Mouse (Mus musculus) midbrain, embryonic 12.5 days (tissue): ENCODE data around the gene Rec114. TPM values are rescaled to one million over a fixed set of nuclear protein-coding genes. Genes with fewer than 3 reads are reported as not detected.

Source experiments
- ATAC-seq: fragments of 200-750 bp; cut with Nextera tagmentation; 2 replicates; pipeline ENCODE4 v1.8.0; 2017; ENCODE audit warnings: low read depth, moderate TSS enrichment, moderate library complexity; ENCODE audit not compliant: low FRiP score
- H3K27ac ChIP-seq: fragments of 300-500 bp; sonication (generic); replicated peaks from 2 replicates; pipeline ENCODE4 v1.5.1; 2016; ENCODE audit warnings: mild to moderate bottlenecking
- H3K27me3 ChIP-seq: fragments of 300-500 bp; sonication (generic); 2 replicates; pipeline ENCODE4 v1.6.1; 2016; ENCODE audit warnings: mild to moderate bottlenecking
- H3K36me3 ChIP-seq: fragments of 300-500 bp; sonication (generic); 2 replicates; pipeline ENCODE4 v1.6.1; 2016
- H3K4me1 ChIP-seq: fragments of 300-500 bp; sonication (generic); 2 replicates; pipeline ENCODE4 v1.6.1; 2016
- H3K4me2 ChIP-seq: fragments of 300-500 bp; sonication (generic); replicated peaks from 2 replicates; pipeline ENCODE4 v1.6.1; 2016; ENCODE audit warnings: mild to moderate bottlenecking, moderate library complexity
- H3K4me3 ChIP-seq: fragments of 300-500 bp; sonication (generic); 2 replicates; pipeline ENCODE4 v1.5.1; 2016; ENCODE audit warnings: mild to moderate bottlenecking
- H3K9ac ChIP-seq: fragments of 300-500 bp; sonication (generic); replicated peaks from 2 replicates; pipeline ENCODE4 v1.6.1; 2016; ENCODE audit warnings: mild to moderate bottlenecking, moderate library complexity
- H3K9me3 ChIP-seq: fragments of 300-500 bp; sonication (generic); 2 replicates; pipeline ENCODE4 v1.6.1; 2016; ENCODE audit warnings: mild to moderate bottlenecking
- WGBS: fragments of 180-500 bp; shearing (Covaris S2); methylation state at CpG from one replicate; pipeline ENCODE4 v1.1.7; 2016; 5-methylcytosine and 5-hydroxymethylcytosine counted together
- polyA plus RNA-seq: library from polyadenylated mRNA; unstranded; fragments of >200 nt; fragmentation: Nextera tagmentation; extraction: Ambion mirVana; gene quantifications from 2 replicates; pipeline ENCODE4 v1.2.1, GENCODE M21; 2016

The Rec114 gene
- polyA plus RNA-seq, 1 experiment from 2014 or later, result 1.9 TPM

DNA sequence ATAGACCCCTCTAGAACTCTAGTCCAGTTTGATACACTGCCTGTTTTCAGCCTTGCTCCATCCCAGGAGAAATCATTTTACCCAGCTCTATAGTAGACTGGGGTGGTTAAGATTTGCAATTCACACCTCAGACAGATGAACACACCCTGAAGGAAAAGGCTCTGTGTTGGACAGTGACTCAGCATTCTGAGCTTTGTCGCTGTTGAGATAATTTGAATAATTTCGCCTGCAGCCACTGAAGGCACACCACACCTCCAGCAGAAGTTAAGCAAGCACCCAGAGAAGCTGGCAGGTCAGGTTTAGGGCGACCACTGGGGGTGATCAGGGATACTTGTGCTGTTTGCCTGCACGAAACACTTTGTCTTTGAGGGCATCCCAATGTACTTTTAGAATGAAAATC, 4.4 kb upstream of the Rec114 start:
- H3K27ac ChIP-seq, result no peak overlapping the region
- peaks cover 6% of the 10 kb centered on the region; the same call in 1 of the 2 replicates for H3K4me1 ChIP-seq
- no peak for ATAC-seq
- no peak overlapping the region for H3K9ac ChIP-seq
- no peaks in the 10 kb centered on the region for H3K27me3 ChIP-seq
- H3K36me3 ChIP-seq, result no peaks in the 10 kb centered on the region
- no peak overlapping the region for H3K4me3 ChIP-seq
- H3K4me2 ChIP-seq, result no peak overlapping the region
- no peaks in the 10 kb centered on the region for H3K9me3 ChIP-seq
- 64% methylated on average over 4 of the region's 4 CpGs for WGBS

DNA sequence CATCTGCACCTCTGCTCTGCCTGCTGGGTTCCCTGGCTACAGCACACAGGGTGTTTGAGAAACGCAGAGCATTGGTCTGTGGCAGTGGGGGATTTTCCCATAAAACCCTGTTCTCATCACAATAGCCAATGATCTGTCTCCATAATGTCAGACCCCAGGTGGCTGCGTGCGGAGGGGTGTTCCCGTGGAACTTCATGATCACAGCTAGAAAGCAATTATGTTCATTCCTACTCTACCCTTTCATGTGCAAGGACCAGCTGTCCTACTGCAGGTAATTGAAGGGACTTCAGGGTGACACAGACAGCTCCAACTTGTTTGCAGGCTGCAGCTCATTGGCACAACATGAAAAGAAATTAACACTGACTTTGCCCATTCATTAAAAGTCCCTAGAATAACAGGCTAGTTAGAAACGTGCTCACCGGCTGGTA, 3.6 kb upstream of the Rec114 start:
- H3K36me3 ChIP-seq, result no peaks in the 10 kb centered on the region
- no peaks in the 10 kb centered on the region for H3K9me3 ChIP-seq
- no peak overlapping the region for H3K4me2 ChIP-seq
- H3K4me3 ChIP-seq, result no peak overlapping the region
- peaks cover 6% of the 10 kb centered on the region; the same call in 1 of the 2 replicates for H3K4me1 ChIP-seq
- no peak for ATAC-seq
- WGBS, result 42% methylated on average over 6 of the region's 6 CpGs
- H3K27ac ChIP-seq, result 0 out of 2 replicates have a peak overlapping the region, but pooled peaks have one; percentile 52
- no peaks in the 10 kb centered on the region for H3K27me3 ChIP-seq
- H3K9ac ChIP-seq, result 0 out of 2 replicates have a peak overlapping the region, but pooled peaks have one; percentile 1

DNA sequence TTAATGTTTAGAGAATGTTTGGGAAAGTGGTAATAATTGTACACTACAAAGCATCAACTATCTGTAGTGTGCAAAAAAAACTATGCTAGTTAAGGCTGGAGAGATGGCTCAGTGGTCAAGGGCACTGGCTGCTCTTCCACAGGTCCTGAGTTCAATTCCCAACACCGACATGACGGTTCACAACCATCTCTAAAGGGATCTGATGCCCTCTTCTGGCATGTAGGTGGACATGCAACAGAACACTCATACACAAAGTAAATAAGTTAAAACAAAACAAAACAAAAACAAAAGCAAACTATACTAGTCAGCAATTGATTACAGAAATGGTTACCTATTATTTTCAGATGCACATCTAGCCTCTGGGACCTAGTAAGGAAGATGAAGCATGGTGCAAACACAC, 1.1 kb downstream of the Rec114 start:
- Histone ChIP-seq H3K36me3 (no peaks in the 10 kb centered on the region), H3K27me3 (no peaks in the 10 kb centered on the region), H3K9ac (no peak overlapping the region), H3K27ac (no peak overlapping the region), H3K4me3 (no peak overlapping the region), H3K4me1 (peaks cover 4% of the 10 kb centered on the region; the same call in 1 of the 2 replicates), H3K4me2 (no peak overlapping the region), H3K9me3 (no peaks in the 10 kb centered on the region)
- WGBS, result 92% methylated on average over 2 of the region's 2 CpGs
- no peak for ATAC-seq

DNA sequence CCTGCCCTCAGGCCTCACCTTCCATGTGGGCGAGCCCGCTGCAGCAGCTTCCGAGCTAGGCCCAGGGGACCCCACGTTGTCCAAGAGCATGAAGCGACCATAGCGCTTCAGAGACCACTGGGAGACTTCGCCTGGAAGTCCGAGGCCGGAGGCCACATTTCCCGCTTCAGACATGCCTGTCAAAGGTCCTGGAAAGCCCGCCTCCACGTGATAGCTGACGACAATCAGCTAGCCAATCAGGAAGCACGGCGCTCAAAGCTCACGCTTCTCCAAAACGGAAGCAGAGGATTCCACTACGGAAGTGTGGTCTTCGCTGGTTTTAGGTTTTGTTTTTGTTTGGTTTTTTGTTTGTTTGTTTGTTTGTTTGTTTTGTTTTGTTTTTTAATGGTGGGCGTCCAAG, 2.4 kb downstream of the Rec114 start:
- 84% methylated on average over 20 of the region's 20 CpGs for WGBS
- Histone ChIP-seq H3K27ac (no peak overlapping the region), H3K27me3 (no peaks in the 10 kb centered on the region), H3K9me3 (no peaks in the 10 kb centered on the region), H3K36me3 (no peaks in the 10 kb centered on the region), H3K4me2 (no peak overlapping the region), H3K4me3 (no peak overlapping the region), H3K9ac (no peak overlapping the region), H3K4me1 (no peaks in the 10 kb centered on the region)
- no peak for ATAC-seq

DNA sequence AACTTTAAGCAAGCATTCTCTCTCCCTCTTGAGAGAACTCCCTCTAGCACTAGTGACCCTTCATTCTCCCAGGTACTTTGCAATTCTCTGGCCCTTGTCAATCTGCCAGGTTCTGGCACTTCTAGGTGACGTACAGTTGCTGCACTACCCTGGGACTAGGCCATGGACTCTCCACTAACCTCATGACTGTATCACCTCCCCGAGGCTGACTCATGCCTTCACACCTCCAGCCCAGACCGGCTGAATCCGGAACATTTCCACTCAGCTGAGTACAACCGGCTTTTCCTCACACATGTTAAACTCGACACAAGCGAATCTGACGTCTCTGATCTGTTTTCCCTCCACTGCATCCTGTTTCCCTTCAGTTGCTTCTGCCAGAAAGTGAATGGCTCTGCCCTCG, 4.0 kb downstream of the Rec114 start:
- Histone ChIP-seq H3K4me3 (no peak overlapping the region), H3K27ac (no peak overlapping the region), H3K27me3 (no peaks in the 10 kb centered on the region), H3K9me3 (no peaks in the 10 kb centered on the region), H3K9ac (no peak overlapping the region), H3K4me1 (no peaks in the 10 kb centered on the region), H3K4me2 (no peak overlapping the region), H3K36me3 (no peaks in the 10 kb centered on the region)
- no peak for ATAC-seq
- WGBS, result 79% methylated on average over 9 of the region's 9 CpGs

DNA sequence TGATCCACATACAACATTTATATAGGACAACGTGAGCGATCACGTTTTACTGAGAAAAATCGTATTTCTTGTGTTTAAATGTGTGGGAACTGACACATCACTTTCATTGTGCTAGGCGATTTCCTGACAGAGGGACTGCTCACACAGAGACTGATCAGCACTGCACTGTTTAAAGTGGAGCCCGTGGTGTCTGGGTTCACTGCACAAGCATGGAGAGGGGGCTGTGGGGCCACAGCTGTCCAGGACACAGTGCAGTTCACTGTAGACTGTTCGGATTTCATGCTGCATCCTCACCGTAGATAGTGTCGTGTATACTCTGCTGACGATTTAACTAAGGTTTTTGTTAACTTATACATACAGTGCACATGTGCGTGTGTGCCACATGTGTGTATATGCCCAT, 20.6 kb downstream of the Rec114 start:
- Histone ChIP-seq H3K4me1 (no peaks in the 10 kb centered on the region), H3K27me3 (no peaks in the 10 kb centered on the region; the same call in 1 of the 2 replicates), H3K9ac (no peak overlapping the region), H3K4me3 (no peak overlapping the region), H3K9me3 (no peaks in the 10 kb centered on the region), H3K4me2 (no peak overlapping the region), H3K27ac (no peak overlapping the region), H3K36me3 (no peaks in the 10 kb centered on the region)
- no peak for ATAC-seq
- 80% methylated on average over 11 of the region's 11 CpGs for WGBS

DNA sequence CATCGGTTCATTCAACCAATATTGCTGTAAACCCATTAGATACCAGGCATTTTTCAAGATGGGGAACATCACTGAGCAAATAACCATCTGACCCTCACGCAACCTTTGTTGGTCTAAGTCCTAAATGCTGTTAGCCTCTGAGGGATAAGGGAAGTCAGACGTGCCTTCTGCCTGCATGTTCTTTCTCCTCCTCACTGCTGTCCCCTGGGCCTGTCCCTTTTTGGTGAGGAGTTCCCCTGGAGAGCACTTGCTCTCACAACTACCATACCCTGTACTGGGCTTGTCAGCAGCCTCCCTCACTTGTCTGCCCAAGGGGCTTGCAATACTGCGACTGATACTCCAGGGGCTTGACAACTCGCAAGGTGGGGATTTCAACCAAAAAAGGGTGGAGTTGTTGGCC, 21.6 kb downstream of the Rec114 start:
- Histone ChIP-seq H3K4me3 (no peak overlapping the region), H3K4me1 (no peaks in the 10 kb centered on the region), H3K36me3 (no peaks in the 10 kb centered on the region), H3K9ac (no peak overlapping the region), H3K27ac (no peak overlapping the region), H3K27me3 (no peaks in the 10 kb centered on the region; the same call in 1 of the 2 replicates), H3K9me3 (no peaks in the 10 kb centered on the region), H3K4me2 (no peak overlapping the region)
- 75% methylated on average over 5 of the region's 5 CpGs for WGBS
- ATAC-seq, result no peak

DNA sequence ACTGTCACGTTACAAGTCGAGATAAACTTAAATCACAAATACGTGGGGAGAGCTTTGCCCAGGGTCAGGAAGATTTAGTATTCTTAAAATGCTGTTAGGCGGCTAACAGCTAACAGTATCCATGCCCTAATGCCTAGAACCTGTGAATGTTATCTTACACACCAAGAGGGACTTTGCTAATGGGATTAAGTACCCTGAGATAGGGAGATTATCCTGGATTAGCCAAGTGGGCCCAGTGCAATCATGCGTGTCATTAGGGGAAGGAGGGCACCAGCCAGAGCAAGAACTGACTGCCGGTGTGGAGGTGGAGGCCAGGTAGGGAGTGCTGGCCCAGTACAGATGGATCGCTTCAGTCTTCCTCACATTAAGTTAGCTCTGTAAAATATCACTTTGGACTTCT, 22.7 kb downstream of the Rec114 start:
- Histone ChIP-seq H3K4me3 (no peak overlapping the region), H3K27ac (no peak overlapping the region), H3K9me3 (no peaks in the 10 kb centered on the region), H3K4me1 (no peaks in the 10 kb centered on the region), H3K27me3 (no peaks in the 10 kb centered on the region; the same call in 1 of the 2 replicates), H3K36me3 (no peaks in the 10 kb centered on the region), H3K4me2 (no peak overlapping the region), H3K9ac (no peak overlapping the region)
- ATAC-seq, result no peak
- 30% methylated on average over 7 of the region's 7 CpGs for WGBS

DNA sequence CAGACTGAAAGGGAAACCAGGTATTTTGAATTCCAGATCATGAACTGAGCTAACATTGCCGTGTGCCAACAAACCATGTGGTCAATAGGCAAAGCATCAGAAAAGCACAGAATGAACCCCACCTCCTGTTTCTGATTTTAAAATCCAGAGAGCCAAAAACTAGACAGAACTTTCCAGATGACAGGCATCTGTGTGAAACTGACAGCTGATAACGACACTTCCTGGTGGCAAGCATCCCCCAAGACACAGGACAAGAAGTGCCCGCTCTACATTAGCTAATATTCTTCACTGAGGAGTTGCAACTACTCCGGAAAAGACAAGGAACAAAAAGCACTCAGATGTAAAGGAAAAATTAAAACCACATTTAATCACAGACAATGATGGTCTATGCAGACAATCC, 23.6 kb downstream of the Rec114 start:
- H3K4me1 ChIP-seq, result no peaks in the 10 kb centered on the region
- H3K9me3 ChIP-seq, result no peaks in the 10 kb centered on the region
- ATAC-seq, result no peak
- H3K4me3 ChIP-seq, result no peak overlapping the region
- H3K27me3 ChIP-seq, result no peaks in the 10 kb centered on the region; the same call in 1 of the 2 replicates
- no peaks in the 10 kb centered on the region for H3K36me3 ChIP-seq
- no peak overlapping the region for H3K4me2 ChIP-seq
- no peak overlapping the region for H3K27ac ChIP-seq
- H3K9ac ChIP-seq, result no peak overlapping the region
- WGBS, result 83% methylated on average over 4 of the region's 4 CpGs

DNA sequence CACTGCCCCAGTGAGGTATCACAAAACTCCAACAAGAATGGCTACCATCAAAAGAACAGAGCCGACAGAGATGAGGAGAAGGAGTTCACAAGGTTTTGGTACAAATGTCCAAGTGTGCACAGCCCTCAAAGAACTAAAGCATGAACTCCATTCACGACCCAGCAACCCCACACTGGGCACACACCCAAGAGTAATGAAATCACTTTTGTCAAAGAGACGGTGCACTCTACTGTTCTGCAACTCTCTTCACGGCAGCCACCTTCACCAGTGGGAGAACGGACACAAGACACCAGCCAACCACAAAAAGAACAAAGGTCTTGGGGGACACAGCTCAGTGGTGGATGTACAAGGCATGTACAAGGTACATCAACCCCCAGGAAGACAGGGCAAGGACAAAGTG, 24.3 kb downstream of the Rec114 start:
- H3K27ac ChIP-seq, result no peak overlapping the region
- H3K9ac ChIP-seq, result no peak overlapping the region
- 80% methylated on average over 5 of the region's 5 CpGs for WGBS
- H3K4me1 ChIP-seq, result no peaks in the 10 kb centered on the region
- ATAC-seq, result no peak
- H3K4me3 ChIP-seq, result no peak overlapping the region
- no peaks in the 10 kb centered on the region; the same call in 1 of the 2 replicates for H3K27me3 ChIP-seq
- no peaks in the 10 kb centered on the region for H3K36me3 ChIP-seq
- no peak overlapping the region for H3K4me2 ChIP-seq
- no peaks in the 10 kb centered on the region for H3K9me3 ChIP-seq

DNA sequence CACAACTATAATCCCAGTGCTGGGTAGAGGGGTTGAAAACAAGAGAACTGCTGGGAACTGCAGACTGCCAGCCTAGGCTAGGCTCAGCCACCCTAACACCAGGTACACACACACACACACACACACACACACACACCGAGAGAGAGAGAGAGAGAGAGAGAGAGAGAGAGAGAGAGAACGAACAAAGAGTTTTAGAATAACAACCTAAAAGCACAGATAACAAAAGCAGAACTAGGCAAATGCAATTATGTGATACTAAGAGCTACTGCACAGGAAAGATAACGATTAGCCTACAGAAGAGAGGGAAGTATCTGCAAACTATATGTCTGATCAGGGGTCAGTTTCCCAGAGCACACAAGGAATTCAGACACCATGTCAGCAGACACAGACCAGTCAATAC, 24.8 kb downstream of the Rec114 start:
- ATAC-seq, result no peak
- Histone ChIP-seq H3K4me2 (no peak overlapping the region), H3K4me1 (no peaks in the 10 kb centered on the region), H3K4me3 (no peak overlapping the region), H3K9ac (no peak overlapping the region), H3K36me3 (no peaks in the 10 kb centered on the region), H3K27ac (no peak overlapping the region), H3K27me3 (no peaks in the 10 kb centered on the region; the same call in 1 of the 2 replicates), H3K9me3 (no peaks in the 10 kb centered on the region)
- 90% methylated on average over 3 of the region's 3 CpGs for WGBS

DNA sequence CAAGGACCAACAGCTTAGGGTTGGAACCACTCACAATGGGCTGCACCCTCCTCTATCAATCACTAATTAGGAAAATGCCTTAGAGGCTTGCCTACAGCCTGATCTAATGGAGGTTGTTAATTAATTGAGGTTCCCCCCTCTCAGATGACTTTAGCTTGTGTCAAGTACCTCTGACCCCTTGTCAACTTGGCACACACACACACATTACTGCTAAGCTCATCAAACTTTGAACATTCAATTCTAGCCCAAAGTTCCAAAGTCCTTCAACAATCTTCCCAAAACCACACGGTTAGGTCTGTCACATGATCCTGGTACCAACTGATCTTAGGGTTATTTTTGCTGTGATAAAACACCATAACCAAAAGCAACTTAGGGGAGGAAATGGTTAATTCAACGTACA, 26.9 kb downstream of the Rec114 start:
- Histone ChIP-seq H3K4me1 (no peaks in the 10 kb centered on the region), H3K9ac (no peak overlapping the region), H3K9me3 (no peaks in the 10 kb centered on the region), H3K4me2 (no peak overlapping the region), H3K4me3 (no peak overlapping the region), H3K27me3 (no peaks in the 10 kb centered on the region), H3K27ac (no peak overlapping the region), H3K36me3 (no peaks in the 10 kb centered on the region)
- no peak for ATAC-seq
- WGBS, result 78% methylated on average over 2 of the region's 2 CpGs

DNA sequence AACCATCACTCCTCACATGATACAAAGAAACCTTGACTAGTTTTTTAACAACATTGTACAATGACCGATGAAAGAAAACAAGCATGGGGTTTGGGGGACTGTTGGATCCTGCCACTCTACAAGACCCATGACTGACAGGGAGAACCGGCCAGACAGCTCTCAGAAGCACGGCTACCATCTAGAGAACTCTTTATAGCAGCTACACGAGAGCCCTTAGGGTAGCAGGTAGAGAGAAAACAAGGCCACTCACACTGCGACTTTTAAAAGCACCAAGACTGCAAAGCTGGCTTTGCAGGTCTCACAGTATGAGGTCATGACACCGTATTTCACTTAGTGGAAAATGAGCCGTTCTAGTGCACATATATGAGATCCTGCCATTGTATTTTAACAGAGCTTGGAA, 33.1 kb downstream of the Rec114 start:
- H3K36me3 ChIP-seq, result no peaks in the 10 kb centered on the region
- no peak overlapping the region for H3K27ac ChIP-seq
- no peak overlapping the region for H3K4me2 ChIP-seq
- H3K4me1 ChIP-seq, result no peaks in the 10 kb centered on the region
- H3K9me3 ChIP-seq, result no peaks in the 10 kb centered on the region
- ATAC-seq, result no peak
- H3K27me3 ChIP-seq, result no peaks in the 10 kb centered on the region
- H3K9ac ChIP-seq, result no peak overlapping the region
- WGBS, result 80% methylated on average over 7 of the region's 7 CpGs
- H3K4me3 ChIP-seq, result no peak overlapping the region
